Mouse (Mus musculus): ENCODE results near the gene Spred2. TPM values are rescaled to one million over a fixed set of nuclear protein-coding genes. Genes with fewer than 3 reads are reported as not detected.
"Not testable (repeated sequence)": the region's sequence is repeated elsewhere in the genome, so short reads cannot be mapped to it uniquely, and the experiment has no call there.

The Spred2 gene
- polyA plus RNA-seq, 1 experiment from 2014 or later = 5.4 TPM

DNA sequence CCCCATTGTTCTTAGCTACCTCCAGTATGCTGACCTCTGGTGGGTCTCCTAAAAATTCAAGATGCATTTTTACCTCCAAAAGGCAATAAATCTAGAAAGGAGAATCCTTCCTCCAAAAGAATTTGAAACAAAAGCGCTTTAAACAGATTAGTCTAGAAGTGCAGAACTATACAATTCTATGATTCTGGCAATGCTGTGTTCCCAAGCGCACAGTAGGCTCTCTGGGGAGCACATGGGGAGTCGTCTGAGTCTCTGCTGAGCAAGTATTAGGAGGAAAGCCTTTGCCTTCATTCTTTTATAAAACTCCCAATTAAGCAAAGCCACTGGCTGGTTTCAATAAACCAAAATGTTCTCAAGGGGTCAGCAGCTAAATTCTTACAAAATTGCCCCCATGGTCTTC is 129.8 kb downstream of the Spred2 start:
- H3K4me1 ChIP-seq (ENCODE audit: control insufficient read depth, insufficient read depth, low read length) = no peaks in the 10 kb centered on the region
- no peak overlapping the region for H3K9ac ChIP-seq (ENCODE audit: low read length)
- no peak overlapping the region for H3K4me3 ChIP-seq (ENCODE audit: low read depth, low read length)
- ATAC-seq (no peak), DNase-seq (ENCODE audit: low spot score) (no peak)
- H3K27ac ChIP-seq (ENCODE audit: low read depth, low read length) = no peak overlapping the region
- WGBS = 78% methylated on average over 3 of the region's 3 CpGs
- no peaks in the 10 kb centered on the region for H3K9me3 ChIP-seq (replicated peaks; ENCODE audit: control insufficient read depth, low read length)
- H3K27me3 ChIP-seq (replicated peaks; ENCODE audit: control insufficient read depth, insufficient read depth, low read length) = no peaks in the 10 kb centered on the region
- H3K36me3 ChIP-seq (ENCODE audit: control insufficient read depth, insufficient read depth, low read length) = peaks cover 14% of the 10 kb centered on the region
- no peak overlapping the region for H3K4me2 ChIP-seq (ENCODE audit: low read length)

DNA sequence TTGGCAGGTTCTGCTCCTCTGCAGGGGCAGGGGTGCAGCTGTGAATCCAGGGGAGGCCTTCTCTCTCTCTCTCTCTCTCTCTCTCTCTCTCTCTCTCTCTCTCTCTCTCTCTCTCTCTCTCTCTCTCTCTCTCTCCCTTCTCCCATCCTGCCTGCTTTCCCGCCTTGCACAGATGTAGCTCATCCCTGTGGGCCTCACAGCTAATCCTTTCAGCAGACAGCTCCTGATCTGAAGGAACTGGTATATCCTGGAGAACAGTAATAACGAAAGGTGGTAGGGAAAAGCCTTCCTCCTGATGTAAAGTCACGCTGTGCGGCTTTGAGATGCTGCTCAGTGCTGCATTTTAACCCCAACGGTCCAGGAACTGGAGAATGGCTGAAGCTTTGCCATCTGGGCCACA is 130.4 kb downstream of the Spred2 start:
- H3K9me3 ChIP-seq (replicated peaks; ENCODE audit: control insufficient read depth, low read length) = no peaks in the 10 kb centered on the region
- no peaks in the 10 kb centered on the region for H3K27me3 ChIP-seq (replicated peaks; ENCODE audit: control insufficient read depth, insufficient read depth, low read length)
- H3K9ac ChIP-seq (ENCODE audit: low read length) = no peak overlapping the region
- H3K36me3 ChIP-seq (ENCODE audit: control insufficient read depth, insufficient read depth, low read length) = peaks cover 20% of the 10 kb centered on the region
- 49% methylated on average over 5 of the region's 5 CpGs for WGBS
- no peak for ATAC-seq
- no peak for DNase-seq (ENCODE audit: low spot score)
- H3K27ac ChIP-seq (ENCODE audit: low read depth, low read length) = no peak overlapping the region
- no peak overlapping the region for H3K4me2 ChIP-seq (ENCODE audit: low read length)
- no peaks in the 10 kb centered on the region for H3K4me1 ChIP-seq (ENCODE audit: control insufficient read depth, insufficient read depth, low read length)
- H3K4me3 ChIP-seq (ENCODE audit: low read depth, low read length) = no peak overlapping the region

DNA sequence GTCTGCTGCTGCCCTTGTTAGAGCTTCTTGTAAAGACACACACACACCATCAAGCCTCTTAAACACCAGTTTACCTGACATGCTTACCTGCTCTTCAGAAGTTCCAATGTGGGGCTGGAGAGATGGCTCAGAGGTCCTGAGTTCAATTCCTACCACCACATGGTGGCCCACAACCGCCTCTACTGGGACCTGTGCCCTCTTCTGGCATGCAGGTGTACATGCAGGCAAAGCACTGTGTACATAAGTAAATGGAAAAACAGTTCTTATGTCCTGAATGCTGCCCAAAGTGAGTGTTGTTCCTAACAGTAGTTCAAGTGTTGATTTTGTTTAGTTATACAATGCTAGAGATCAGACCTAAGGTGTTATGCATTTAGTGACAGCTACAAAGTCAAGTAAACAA is 132.0 kb downstream of the Spred2 start:
- H3K27ac ChIP-seq (ENCODE audit: low read depth, low read length) = no peak overlapping the region
- no peak for ATAC-seq
- WGBS = 89% methylated on average over 1 of the region's 1 CpGs

DNA sequence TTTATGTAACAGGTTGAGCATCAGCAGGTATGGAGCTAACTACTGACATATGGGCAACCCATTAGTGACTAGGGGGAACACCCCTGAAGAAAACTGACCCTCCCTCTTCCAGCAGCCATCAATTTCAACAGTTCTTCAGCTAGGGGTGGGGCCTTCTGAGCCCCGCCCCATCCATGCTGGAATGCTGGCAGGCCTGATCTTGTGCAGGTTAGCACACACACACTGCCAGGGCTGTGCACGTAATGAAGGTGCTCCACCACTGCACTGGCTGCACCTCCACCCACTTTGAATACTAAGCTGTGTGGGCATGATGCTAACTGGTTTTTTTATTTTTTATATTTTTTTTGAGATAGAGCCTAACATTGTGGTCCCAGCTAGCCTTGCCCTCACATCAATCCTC is 133.3 kb downstream of the Spred2 start:
- Histone ChIP-seq H3K27ac (ENCODE audit: low read depth, low read length) (no peak overlapping the region), H3K4me3 (ENCODE audit: low read depth, low read length) (no peak overlapping the region), H3K4me1 (ENCODE audit: control insufficient read depth, insufficient read depth, low read length) (no peaks in the 10 kb centered on the region), H3K27me3 (replicated peaks; ENCODE audit: control insufficient read depth, insufficient read depth, low read length) (no peaks in the 10 kb centered on the region), H3K9ac (ENCODE audit: low read length) (no peak overlapping the region), H3K9me3 (replicated peaks; ENCODE audit: control insufficient read depth, low read length) (no peaks in the 10 kb centered on the region), H3K36me3 (ENCODE audit: control insufficient read depth, insufficient read depth, low read length) (peaks cover 33% of the 10 kb centered on the region), H3K4me2 (ENCODE audit: low read length) (no peak overlapping the region)
- no peak for ATAC-seq
- no peak for DNase-seq (ENCODE audit: low spot score)
- WGBS = 88% methylated on average over 2 of the region's 2 CpGs

More for the DNA sequence above, 132.0 kb downstream of the Spred2 start:
- no peak overlapping the region for H3K4me2 ChIP-seq (ENCODE audit: low read length)
- H3K9me3 ChIP-seq (replicated peaks; ENCODE audit: control insufficient read depth, low read length) = no peaks in the 10 kb centered on the region
- H3K36me3 ChIP-seq (ENCODE audit: control insufficient read depth, insufficient read depth, low read length) = peaks cover 29% of the 10 kb centered on the region
- no peak overlapping the region for H3K9ac ChIP-seq (ENCODE audit: low read length)
- no peaks in the 10 kb centered on the region for H3K4me1 ChIP-seq (ENCODE audit: control insufficient read depth, insufficient read depth, low read length)
- no peaks in the 10 kb centered on the region for H3K27me3 ChIP-seq (replicated peaks; ENCODE audit: control insufficient read depth, insufficient read depth, low read length)
- no peak for DNase-seq (ENCODE audit: low spot score)
- H3K4me3 ChIP-seq (ENCODE audit: low read depth, low read length) = no peak overlapping the region

DNA sequence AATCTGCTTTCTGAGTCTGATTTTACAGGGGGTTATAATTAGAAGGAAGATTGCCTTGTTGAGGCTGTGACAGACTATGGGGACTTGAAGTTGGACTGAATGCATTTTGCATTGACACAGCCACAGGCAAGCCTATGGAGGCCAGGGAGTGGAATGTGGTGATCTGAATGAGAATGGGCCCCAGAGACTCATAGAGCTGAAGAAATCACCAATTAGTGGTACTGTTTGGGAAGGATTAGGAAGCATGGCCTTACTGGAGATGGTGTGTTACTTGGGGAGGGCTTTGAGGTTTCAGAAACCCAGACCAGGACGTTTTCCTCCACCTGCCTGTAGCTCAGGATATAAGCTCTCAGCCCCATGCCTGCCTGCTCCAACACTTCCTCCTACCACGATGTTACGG is 135.6 kb downstream of the Spred2 start:
- H3K9me3 ChIP-seq (replicated peaks; ENCODE audit: control insufficient read depth, low read length) = no peaks in the 10 kb centered on the region
- ATAC-seq (no peak), DNase-seq (ENCODE audit: low spot score) (no peak)
- H3K27ac ChIP-seq (ENCODE audit: low read depth, low read length) = no peak overlapping the region
- H3K36me3 ChIP-seq (ENCODE audit: control insufficient read depth, insufficient read depth, low read length) = peaks cover 41% of the 10 kb centered on the region
- no peak overlapping the region for H3K9ac ChIP-seq (ENCODE audit: low read length)
- no peaks in the 10 kb centered on the region for H3K27me3 ChIP-seq (replicated peaks; ENCODE audit: control insufficient read depth, insufficient read depth, low read length)
- no peak overlapping the region for H3K4me2 ChIP-seq (ENCODE audit: low read length)
- H3K4me1 ChIP-seq (ENCODE audit: control insufficient read depth, insufficient read depth, low read length) = peaks cover 3% of the 10 kb centered on the region
- H3K4me3 ChIP-seq (ENCODE audit: low read depth, low read length) = no peak overlapping the region
- 65% methylated on average over 3 of the region's 3 CpGs for WGBS

DNA sequence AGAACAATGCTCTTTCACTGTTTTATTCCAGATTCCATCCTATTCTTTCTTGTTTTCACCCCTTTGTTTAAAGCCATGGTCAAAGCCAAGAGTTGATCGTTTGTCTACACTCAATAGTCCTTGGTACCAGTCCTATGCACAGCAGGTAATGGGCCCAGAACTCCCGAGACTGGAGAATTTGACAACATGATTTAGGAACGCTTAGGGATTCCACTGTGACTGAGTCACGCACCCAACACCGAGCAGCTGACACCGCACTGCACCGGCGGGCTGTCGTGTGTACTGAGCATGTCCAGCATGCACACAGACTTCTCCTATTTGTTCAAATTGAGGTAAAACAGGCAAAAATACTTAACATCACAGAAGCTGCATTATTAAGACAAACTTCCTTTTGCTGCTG is 138.6 kb downstream of the Spred2 start:
- H3K9ac ChIP-seq (ENCODE audit: low read length); H3K4me3 ChIP-seq (ENCODE audit: low read depth, low read length); H3K9me3 ChIP-seq (replicated peaks; ENCODE audit: control insufficient read depth, low read length); H3K4me2 ChIP-seq (ENCODE audit: low read length); ATAC-seq; H3K4me1 ChIP-seq (ENCODE audit: control insufficient read depth, insufficient read depth, low read length); H3K27ac ChIP-seq (ENCODE audit: low read depth, low read length); H3K27me3 ChIP-seq (replicated peaks; ENCODE audit: control insufficient read depth, insufficient read depth, low read length); DNase-seq (ENCODE audit: low spot score): not testable (repeated sequence)
- WGBS = 83% methylated on average over 9 of the region's 9 CpGs
- peaks cover 42% of the 10 kb centered on the region for H3K36me3 ChIP-seq (ENCODE audit: control insufficient read depth, insufficient read depth, low read length)

DNA sequence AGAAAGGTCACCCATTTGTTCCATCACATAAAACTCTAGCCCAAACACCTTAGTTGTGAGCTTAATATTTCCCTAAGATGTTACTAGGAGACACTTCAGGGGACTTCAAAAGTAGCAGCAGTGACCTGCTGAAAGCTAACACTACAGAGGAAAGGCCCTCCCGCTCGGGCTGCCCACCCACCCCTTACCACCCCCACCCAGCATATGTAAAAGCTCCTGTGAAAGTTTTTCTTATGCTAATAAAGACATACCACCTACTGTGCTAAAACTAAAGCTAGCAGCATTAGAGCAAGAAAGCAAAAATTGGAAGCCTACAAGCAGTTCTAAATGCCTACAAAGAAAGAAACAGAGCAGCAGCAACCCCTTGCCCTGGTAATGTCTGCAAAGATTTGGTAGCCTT is 139.9 kb downstream of the Spred2 start:
- 8% methylated on average over 2 of the region's 2 CpGs for WGBS
- H3K36me3 ChIP-seq (ENCODE audit: control insufficient read depth, insufficient read depth, low read length) = peaks cover 44% of the 10 kb centered on the region
- not testable (repeated sequence) for H3K4me2 ChIP-seq (ENCODE audit: low read length); H3K9me3 ChIP-seq (replicated peaks; ENCODE audit: control insufficient read depth, low read length); H3K4me1 ChIP-seq (ENCODE audit: control insufficient read depth, insufficient read depth, low read length); ATAC-seq; H3K9ac ChIP-seq (ENCODE audit: low read length); H3K4me3 ChIP-seq (ENCODE audit: low read depth, low read length); H3K27me3 ChIP-seq (replicated peaks; ENCODE audit: control insufficient read depth, insufficient read depth, low read length); DNase-seq (ENCODE audit: low spot score); H3K27ac ChIP-seq (ENCODE audit: low read depth, low read length)

DNA sequence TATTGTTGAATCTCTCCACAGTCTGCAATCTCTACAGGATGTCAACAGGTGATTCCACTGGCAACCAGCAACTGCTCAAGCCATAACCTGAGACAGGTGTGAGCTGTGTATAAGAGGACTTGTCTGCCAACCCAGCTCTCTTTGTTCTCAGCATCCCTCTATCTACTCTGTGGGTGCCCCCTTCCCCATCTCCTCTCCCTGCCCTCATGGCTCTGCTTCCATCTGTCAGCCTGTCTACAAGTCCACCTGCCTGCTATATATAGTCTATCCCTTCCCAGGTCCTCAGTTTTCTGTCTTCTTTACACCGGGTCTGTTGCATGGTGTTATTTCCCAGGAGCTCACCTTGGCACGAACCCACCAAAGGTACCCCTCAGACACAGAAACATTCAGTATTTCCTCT is 140.8 kb downstream of the Spred2 start:
- Histone ChIP-seq H3K4me3 (ENCODE audit: low read depth, low read length) (no peak overlapping the region), H3K4me2 (ENCODE audit: low read length) (no peak overlapping the region), H3K9ac (ENCODE audit: low read length) (no peak overlapping the region), H3K27me3 (replicated peaks; ENCODE audit: control insufficient read depth, insufficient read depth, low read length) (no peaks in the 10 kb centered on the region), H3K36me3 (ENCODE audit: control insufficient read depth, insufficient read depth, low read length) (peaks cover 43% of the 10 kb centered on the region), H3K4me1 (ENCODE audit: control insufficient read depth, insufficient read depth, low read length) (peaks cover 3% of the 10 kb centered on the region), H3K27ac (ENCODE audit: low read depth, low read length) (no peak overlapping the region), H3K9me3 (replicated peaks; ENCODE audit: control insufficient read depth, low read length) (no peaks in the 10 kb centered on the region)
- WGBS = 95% methylated on average over 2 of the region's 2 CpGs
- ATAC-seq = no peak
- DNase-seq (ENCODE audit: low spot score) = no peak

DNA sequence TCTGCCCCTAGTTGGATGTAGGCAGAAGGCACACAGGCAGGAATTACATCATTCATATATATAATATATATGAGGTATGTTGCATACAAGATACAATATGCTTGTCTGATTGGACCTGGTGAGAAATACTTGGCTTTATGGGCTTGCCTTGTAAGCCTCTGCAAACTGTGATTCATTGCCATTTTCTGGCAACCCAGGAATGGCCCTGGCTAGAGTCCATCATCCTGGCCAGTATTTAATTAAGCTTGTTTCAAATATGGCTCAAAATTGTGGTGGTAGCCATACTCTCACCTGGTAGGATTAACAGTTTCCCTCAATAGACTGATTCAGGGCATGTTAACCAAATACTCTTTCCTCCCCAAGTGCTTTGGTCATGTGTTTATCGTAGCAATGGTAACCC is 141.9 kb downstream of the Spred2 start:
- Histone ChIP-seq H3K4me2 (ENCODE audit: low read length) (no peak overlapping the region), H3K27ac (ENCODE audit: low read depth, low read length) (no peak overlapping the region), H3K4me1 (ENCODE audit: control insufficient read depth, insufficient read depth, low read length) (peaks cover 3% of the 10 kb centered on the region), H3K36me3 (ENCODE audit: control insufficient read depth, insufficient read depth, low read length) (peaks cover 46% of the 10 kb centered on the region), H3K9me3 (replicated peaks; ENCODE audit: control insufficient read depth, low read length) (no peaks in the 10 kb centered on the region), H3K4me3 (ENCODE audit: low read depth, low read length) (no peak overlapping the region), H3K27me3 (replicated peaks; ENCODE audit: control insufficient read depth, insufficient read depth, low read length) (no peaks in the 10 kb centered on the region), H3K9ac (ENCODE audit: low read length) (no peak overlapping the region)
- WGBS = 81% methylated on average over 1 of the region's 1 CpGs
- no peak for DNase-seq (ENCODE audit: low spot score)
- ATAC-seq = no peak
